Mouse (Mus musculus): ENCODE data around the gene Rptor. TPM values are rescaled to one million over a fixed set of nuclear protein-coding genes. Genes with fewer than 3 reads are reported as not detected.

Rptor gene
- polyA plus RNA-seq, 1 experiment from 2014 or later: 11.3 TPM

GRCm38 (mm10) chr11:119769666-119770065 lies 167.0 kb downstream of the Rptor start:
- Histone ChIP-seq H3K4me3 (replicated peaks; ENCODE audit: low read length) (no peak overlapping the region), H3K4me2 (ENCODE audit: low read length) (no peak overlapping the region), H3K27ac (ENCODE audit: low read length) (no peak overlapping the region), H3K27me3 (replicated peaks; ENCODE audit: control insufficient read depth, insufficient read depth, low read length) (no peaks in the 10 kb centered on the region), H3K4me1 (replicated peaks; ENCODE audit: control insufficient read depth, insufficient read depth, low read length) (peaks cover 11% of the 10 kb centered on the region), H3K9ac (replicated peaks; ENCODE audit: low read depth, low read length) (no peak overlapping the region), H3K9me3 (ENCODE audit: control insufficient read depth, low read length) (no peaks in the 10 kb centered on the region), H3K36me3 (ENCODE audit: control insufficient read depth, insufficient read depth) (no peaks in the 10 kb centered on the region)
- WGBS: 58% methylated on average over 4 of the region's 4 CpGs
- no peak for ATAC-seq

- Histone ChIP-seq H3K4me1 (replicated peaks; ENCODE audit: control insufficient read depth, insufficient read depth, low read length) (peaks cover 11% of the 10 kb centered on the region), H3K36me3 (ENCODE audit: control insufficient read depth, insufficient read depth) (no peaks in the 10 kb centered on the region), H3K27ac (ENCODE audit: low read length) (no peak overlapping the region), H3K27me3 (replicated peaks; ENCODE audit: control insufficient read depth, insufficient read depth, low read length) (no peaks in the 10 kb centered on the region), H3K9ac (replicated peaks; ENCODE audit: low read depth, low read length) (no peak overlapping the region), H3K4me2 (ENCODE audit: low read length) (no peak overlapping the region), H3K9me3 (ENCODE audit: control insufficient read depth, low read length) (0 out of 2 replicates have a peak, but pooled peaks cover 3% of the 10 kb centered on the region), H3K4me3 (replicated peaks; ENCODE audit: low read length) (no peak overlapping the region)
- ATAC-seq: no peak
- WGBS: 86% methylated on average over 4 of the region's 4 CpGs
Measured at GRCm38 (mm10) chr11:119770985-119771384, 168.3 kb downstream of the Rptor start.

GRCm38 (mm10) chr11:119772896-119773295 lies 170.2 kb downstream of the Rptor start:
- H3K4me1 ChIP-seq (replicated peaks; ENCODE audit: control insufficient read depth, insufficient read depth, low read length): peaks cover 5% of the 10 kb centered on the region; the same call in 1 of the 2 replicates
- peak; percentile 88 for ATAC-seq
- H3K9me3 ChIP-seq (ENCODE audit: control insufficient read depth, low read length): peaks cover 3% of the 10 kb centered on the region; the same call in 1 of the 2 replicates
- H3K9ac ChIP-seq (replicated peaks; ENCODE audit: low read depth, low read length): no peak overlapping the region
- H3K4me3 ChIP-seq (replicated peaks; ENCODE audit: low read length): no peak overlapping the region
- no peaks in the 10 kb centered on the region for H3K36me3 ChIP-seq (ENCODE audit: control insufficient read depth, insufficient read depth)
- no peak overlapping the region for H3K4me2 ChIP-seq (ENCODE audit: low read length)
- no peaks in the 10 kb centered on the region for H3K27me3 ChIP-seq (replicated peaks; ENCODE audit: control insufficient read depth, insufficient read depth, low read length)
- no peak overlapping the region for H3K27ac ChIP-seq (ENCODE audit: low read length)
- 68% methylated on average over 3 of the region's 3 CpGs for WGBS

- no peak overlapping the region for H3K4me3 ChIP-seq (replicated peaks; ENCODE audit: low read length)
- H3K4me1 ChIP-seq (replicated peaks; ENCODE audit: control insufficient read depth, insufficient read depth, low read length): peaks cover 5% of the 10 kb centered on the region; the same call in 1 of the 2 replicates
- 87% methylated on average over 5 of the region's 5 CpGs for WGBS
- peaks cover 3% of the 10 kb centered on the region; the same call in 1 of the 2 replicates for H3K9me3 ChIP-seq (ENCODE audit: control insufficient read depth, low read length)
- no peak overlapping the region for H3K9ac ChIP-seq (replicated peaks; ENCODE audit: low read depth, low read length)
- H3K4me2 ChIP-seq (ENCODE audit: low read length): no peak overlapping the region
- ATAC-seq: no peak
- no peaks in the 10 kb centered on the region for H3K36me3 ChIP-seq (ENCODE audit: control insufficient read depth, insufficient read depth)
- no peaks in the 10 kb centered on the region for H3K27me3 ChIP-seq (replicated peaks; ENCODE audit: control insufficient read depth, insufficient read depth, low read length)
- H3K27ac ChIP-seq (ENCODE audit: low read length): no peak overlapping the region
Measured at GRCm38 (mm10) chr11:119775076-119775760, 172.5 kb downstream of the Rptor start.

- Histone ChIP-seq H3K4me1 (replicated peaks; ENCODE audit: control insufficient read depth, insufficient read depth, low read length) (peaks cover 5% of the 10 kb centered on the region; the same call in 1 of the 2 replicates), H3K4me3 (replicated peaks; ENCODE audit: low read length) (no peak overlapping the region), H3K36me3 (ENCODE audit: control insufficient read depth, insufficient read depth) (no peaks in the 10 kb centered on the region), H3K9me3 (ENCODE audit: control insufficient read depth, low read length) (peaks cover 3% of the 10 kb centered on the region; the same call in 1 of the 2 replicates), H3K4me2 (ENCODE audit: low read length) (no peak overlapping the region), H3K27me3 (replicated peaks; ENCODE audit: control insufficient read depth, insufficient read depth, low read length) (no peaks in the 10 kb centered on the region), H3K27ac (ENCODE audit: low read length) (no peak overlapping the region), H3K9ac (replicated peaks; ENCODE audit: low read depth, low read length) (no peak overlapping the region)
- no peak for ATAC-seq
- 72% methylated on average over 3 of the region's 3 CpGs for WGBS
Measured at GRCm38 (mm10) chr11:119777236-119777635, 174.5 kb downstream of the Rptor start.

- no peak overlapping the region for H3K4me3 ChIP-seq (replicated peaks; ENCODE audit: low read length)
- peaks cover 3% of the 10 kb centered on the region; the same call in 1 of the 2 replicates for H3K9me3 ChIP-seq (ENCODE audit: control insufficient read depth, low read length)
- H3K4me1 ChIP-seq (replicated peaks; ENCODE audit: control insufficient read depth, insufficient read depth, low read length): peaks cover 2% of the 10 kb centered on the region; the same call in 1 of the 2 replicates
- no peak overlapping the region for H3K27ac ChIP-seq (ENCODE audit: low read length)
- no peaks in the 10 kb centered on the region for H3K36me3 ChIP-seq (ENCODE audit: control insufficient read depth, insufficient read depth)
- WGBS: 100% methylated on average over 1 of the region's 1 CpGs
- no peak for ATAC-seq
- no peaks in the 10 kb centered on the region for H3K27me3 ChIP-seq (replicated peaks; ENCODE audit: control insufficient read depth, insufficient read depth, low read length)
- no peak overlapping the region for H3K9ac ChIP-seq (replicated peaks; ENCODE audit: low read depth, low read length)
- H3K4me2 ChIP-seq (ENCODE audit: low read length): no peak overlapping the region
Measured at GRCm38 (mm10) chr11:119777872-119778271, 175.2 kb downstream of the Rptor start.

- WGBS: 84% methylated on average over 8 of the region's 8 CpGs
- Histone ChIP-seq H3K9ac (replicated peaks; ENCODE audit: low read depth, low read length) (no peak overlapping the region), H3K4me2 (ENCODE audit: low read length) (no peak overlapping the region), H3K36me3 (ENCODE audit: control insufficient read depth, insufficient read depth) (no peaks in the 10 kb centered on the region), H3K4me3 (replicated peaks; ENCODE audit: low read length) (no peak overlapping the region), H3K27ac (ENCODE audit: low read length) (no peak overlapping the region), H3K27me3 (replicated peaks; ENCODE audit: control insufficient read depth, insufficient read depth, low read length) (no peaks in the 10 kb centered on the region), H3K9me3 (ENCODE audit: control insufficient read depth, low read length) (peaks cover 3% of the 10 kb centered on the region; the same call in 1 of the 2 replicates), H3K4me1 (replicated peaks; ENCODE audit: control insufficient read depth, insufficient read depth, low read length) (peaks cover 9% of the 10 kb centered on the region)
- no peak for ATAC-seq
Measured at GRCm38 (mm10) chr11:119780290-119780689, 177.6 kb downstream of the Rptor start.

- H3K9ac ChIP-seq (replicated peaks; ENCODE audit: low read depth, low read length): no peak overlapping the region
- ATAC-seq: no peak
Measured at GRCm38 (mm10) chr11:119781165-119781564, 178.5 kb downstream of the Rptor start.

GRCm38 (mm10) chr11:119781726-119782125 lies 179.0 kb downstream of the Rptor start:
- Histone ChIP-seq H3K4me3 (replicated peaks; ENCODE audit: low read length) (no peak overlapping the region), H3K9ac (replicated peaks; ENCODE audit: low read depth, low read length) (no peak overlapping the region), H3K27me3 (replicated peaks; ENCODE audit: control insufficient read depth, insufficient read depth, low read length) (no peaks in the 10 kb centered on the region), H3K4me2 (ENCODE audit: low read length) (no peak overlapping the region), H3K9me3 (ENCODE audit: control insufficient read depth, low read length) (no peaks in the 10 kb centered on the region), H3K4me1 (replicated peaks; ENCODE audit: control insufficient read depth, insufficient read depth, low read length) (peaks cover 17% of the 10 kb centered on the region), H3K36me3 (ENCODE audit: control insufficient read depth, insufficient read depth) (no peaks in the 10 kb centered on the region), H3K27ac (ENCODE audit: low read length) (no peak overlapping the region)
- WGBS: 88% methylated on average over 4 of the region's 4 CpGs
- no peak for ATAC-seq

More at GRCm38 (mm10) chr11:119781165-119781564, 178.5 kb downstream of the Rptor start:
- Histone ChIP-seq H3K4me2 (ENCODE audit: low read length) (no peak overlapping the region), H3K36me3 (ENCODE audit: control insufficient read depth, insufficient read depth) (no peaks in the 10 kb centered on the region), H3K4me3 (replicated peaks; ENCODE audit: low read length) (no peak overlapping the region), H3K27ac (ENCODE audit: low read length) (no peak overlapping the region), H3K27me3 (replicated peaks; ENCODE audit: control insufficient read depth, insufficient read depth, low read length) (no peaks in the 10 kb centered on the region), H3K4me1 (replicated peaks; ENCODE audit: control insufficient read depth, insufficient read depth, low read length) (peaks cover 12% of the 10 kb centered on the region), H3K9me3 (ENCODE audit: control insufficient read depth, low read length) (no peaks in the 10 kb centered on the region; the same call in 1 of the 2 replicates)
- WGBS: 88% methylated on average over 2 of the region's 2 CpGs
